Mouse (Mus musculus): ENCODE data around the gene Usp7. TPM values are rescaled to one million over a fixed set of nuclear protein-coding genes. Genes with fewer than 3 reads are reported as not detected.

Usp7 gene
- total RNA-seq, 2 experiments from 2014 or later, result 160 to 165 TPM

DNA sequence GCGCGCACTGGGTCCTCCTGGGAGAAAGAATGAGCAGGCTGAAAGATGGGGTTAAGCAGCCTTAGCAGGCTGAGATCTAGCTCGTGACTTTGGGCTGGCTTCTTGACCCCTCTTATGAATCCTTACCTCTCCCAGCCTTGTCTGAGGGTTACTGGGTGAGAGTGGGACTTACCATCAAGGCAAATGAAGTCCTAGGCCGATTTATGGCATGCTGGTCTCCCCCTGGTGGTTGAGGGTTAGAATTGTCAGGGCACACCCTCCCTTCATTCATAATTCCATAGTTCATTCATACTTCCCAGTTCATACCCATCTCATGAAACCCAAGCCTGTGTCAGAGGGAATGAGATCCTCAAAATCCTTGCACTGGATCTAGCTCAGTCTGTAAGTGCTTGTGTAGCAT is 115.3 kb downstream of the Usp7 start:
- peak; percentile 45 to 55 for DNase-seq (ENCODE audit: low spot score in 2 of 2)

DNA sequence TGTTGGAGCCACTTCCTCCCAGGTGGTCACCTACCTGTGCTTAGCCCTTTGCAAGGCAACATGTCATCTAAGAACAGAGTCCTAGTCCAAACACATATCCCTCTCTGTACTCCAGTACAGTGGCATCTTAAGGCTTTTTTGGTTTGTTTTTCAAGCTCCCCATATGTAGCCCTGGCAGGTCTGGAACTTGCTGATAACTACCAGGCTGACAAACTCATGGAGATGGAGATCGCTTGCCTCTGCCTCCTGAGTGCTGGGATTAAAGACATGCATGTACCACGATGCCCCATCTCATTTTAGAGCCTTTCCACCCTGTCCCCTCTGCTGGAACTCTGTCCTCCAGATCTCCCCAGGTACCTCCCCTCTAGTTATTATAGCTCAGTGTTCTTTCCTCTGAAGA is 115.9 kb downstream of the Usp7 start:
- no peak for DNase-seq (ENCODE audit: low spot score in 2 of 2)

DNA sequence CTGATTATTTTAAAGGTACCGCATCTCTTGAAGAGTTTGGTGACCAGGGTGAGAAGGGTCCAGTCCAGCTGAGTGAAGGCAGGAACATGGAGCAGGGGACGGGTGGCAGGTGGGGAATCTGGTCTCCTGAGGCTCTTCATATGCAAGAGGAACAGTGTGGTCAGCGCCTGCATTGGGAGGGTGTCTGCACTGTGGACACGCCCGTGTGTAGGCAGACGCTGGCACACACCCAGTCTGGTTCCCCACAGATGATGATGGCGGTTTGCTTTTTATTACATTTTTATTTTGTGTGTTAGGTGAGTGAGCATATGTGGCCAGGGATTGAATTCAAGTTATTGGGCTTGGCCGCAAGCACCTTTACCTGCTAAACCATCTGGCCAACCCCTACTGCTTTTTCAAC is 116.5 kb downstream of the Usp7 start:
- DNase-seq (ENCODE audit: low spot score in 2 of 2), result no peak

DNA sequence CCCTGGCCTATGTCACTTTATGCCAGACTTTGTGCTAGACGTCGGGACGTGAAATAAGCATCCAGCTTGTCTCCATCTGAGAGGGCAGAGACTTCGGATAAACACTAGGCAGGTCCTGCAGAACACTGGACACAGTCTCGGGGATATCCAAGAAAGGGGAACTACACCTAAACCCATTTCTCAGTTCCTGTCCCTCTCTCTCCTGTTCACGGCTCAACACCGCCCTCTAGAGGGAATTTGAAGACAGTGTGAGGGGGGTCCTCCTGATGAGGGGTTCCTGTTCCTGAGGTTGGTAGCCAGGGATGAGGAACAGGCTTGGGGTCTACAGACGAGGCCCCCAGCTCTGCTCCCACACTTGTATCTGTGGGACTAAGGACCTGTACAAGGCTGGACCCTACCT is 117.9 kb downstream of the Usp7 start:
- peak in 1 of 2 experiments; percentile 28 for DNase-seq (ENCODE audit: low spot score in 2 of 2)

DNA sequence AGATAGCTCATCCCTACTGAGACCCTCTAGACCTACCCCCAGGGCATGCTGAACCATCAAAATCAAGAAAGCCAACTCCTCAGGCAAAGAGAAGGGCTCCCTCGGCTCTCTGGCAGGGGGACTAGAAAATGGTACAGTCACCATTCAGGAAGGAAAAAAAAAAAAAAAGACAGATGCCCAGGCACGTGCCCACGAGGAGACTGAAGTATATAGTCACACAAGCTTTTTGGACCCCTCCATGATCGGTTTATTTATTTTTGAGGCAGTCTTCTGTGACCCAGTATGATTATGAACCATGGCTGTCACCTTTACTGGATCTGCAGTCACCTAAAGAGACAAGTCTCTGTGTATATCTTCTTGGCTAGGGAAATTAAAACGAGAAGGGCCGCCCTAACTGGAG is 118.8 kb downstream of the Usp7 start:
- DNase-seq (ENCODE audit: low spot score in 2 of 2), result no peak

DNA sequence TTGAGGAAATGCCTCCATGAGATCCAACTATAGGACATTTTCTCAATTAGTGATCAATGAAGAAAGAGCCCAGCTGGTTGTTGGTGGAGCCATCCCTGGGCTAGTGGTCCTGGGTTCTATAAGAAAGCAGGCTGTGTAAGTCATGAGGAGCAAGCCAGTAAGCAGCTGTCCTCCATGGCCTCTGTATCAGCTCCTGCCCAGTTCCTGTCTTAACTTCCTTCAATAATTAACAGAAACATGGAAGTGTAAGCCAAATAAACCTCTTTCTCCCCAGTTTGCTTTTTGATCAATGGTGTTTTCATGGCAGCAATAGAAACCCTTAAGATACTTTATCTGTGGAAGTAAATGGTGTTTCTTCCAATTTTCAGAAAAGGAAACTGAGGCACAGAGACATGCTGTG is 119.3 kb downstream of the Usp7 start:
- no peak for DNase-seq (ENCODE audit: low spot score in 2 of 2)

DNA sequence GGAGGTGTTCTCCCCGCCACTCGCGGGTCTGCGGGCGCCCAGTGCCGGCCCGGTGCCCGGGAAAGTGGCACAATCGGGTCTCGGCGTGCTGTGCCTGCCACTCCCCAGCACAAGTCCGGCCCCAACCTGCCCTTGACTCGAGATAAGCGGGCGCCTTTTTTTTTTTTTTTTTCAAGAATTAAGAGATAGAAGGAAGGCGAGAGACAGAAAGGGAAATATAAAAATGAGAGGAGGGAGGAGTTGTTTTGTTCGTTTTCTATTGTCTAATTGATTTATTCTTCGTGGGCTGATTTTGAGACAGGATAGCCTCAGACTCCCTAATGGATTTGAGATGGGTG is 119.8 kb downstream of the Usp7 start:
- no peak for DNase-seq (ENCODE audit: low spot score in 2 of 2)

DNA sequence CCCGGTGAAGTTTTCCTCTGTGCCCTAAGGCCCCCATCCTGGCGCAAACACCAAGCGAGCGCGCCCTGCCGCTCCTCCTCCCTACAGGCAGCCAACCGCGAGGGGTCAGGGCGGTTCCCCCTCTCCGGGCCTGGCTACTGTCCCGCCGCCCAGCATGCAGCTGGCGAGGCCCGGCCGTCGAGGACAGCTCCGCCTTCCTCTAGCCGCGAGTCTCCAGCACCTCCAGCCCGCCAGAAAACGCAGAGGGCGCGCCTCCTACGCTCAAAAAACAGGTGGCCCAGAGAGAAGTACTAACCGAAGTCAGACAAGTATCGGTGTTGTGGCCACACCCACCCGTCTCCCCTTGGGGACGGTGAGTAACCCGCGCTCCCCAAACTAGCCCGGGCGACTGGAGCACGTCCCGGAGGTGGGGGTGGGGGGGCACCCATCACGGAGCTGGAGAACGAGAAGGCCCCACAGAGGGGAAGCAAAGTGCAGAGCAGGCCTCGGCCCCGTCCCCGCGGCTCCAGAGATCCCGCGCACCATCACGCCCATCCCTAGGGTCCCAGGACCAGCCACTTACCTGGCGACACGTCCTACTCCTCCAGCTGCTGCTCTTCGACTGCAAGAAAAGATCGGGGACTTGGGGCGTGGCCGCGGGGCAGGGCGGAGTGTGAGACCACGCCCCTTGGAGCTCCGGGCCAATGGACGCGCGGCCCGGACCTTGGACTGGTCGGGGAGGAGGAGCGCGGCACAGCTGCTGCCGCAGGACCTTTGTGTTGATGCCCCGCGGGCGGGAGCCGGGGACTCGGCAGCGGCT is 120.4 kb downstream of the Usp7 start, which contains the start of gene Carhsp1:
Carhsp1 (minus strand) TSS at position 605 of the 799 bp plus-strand sequence.
- DNase-seq (ENCODE audit: low spot score in 2 of 2), result peak; percentile 68 to 75

DNA sequence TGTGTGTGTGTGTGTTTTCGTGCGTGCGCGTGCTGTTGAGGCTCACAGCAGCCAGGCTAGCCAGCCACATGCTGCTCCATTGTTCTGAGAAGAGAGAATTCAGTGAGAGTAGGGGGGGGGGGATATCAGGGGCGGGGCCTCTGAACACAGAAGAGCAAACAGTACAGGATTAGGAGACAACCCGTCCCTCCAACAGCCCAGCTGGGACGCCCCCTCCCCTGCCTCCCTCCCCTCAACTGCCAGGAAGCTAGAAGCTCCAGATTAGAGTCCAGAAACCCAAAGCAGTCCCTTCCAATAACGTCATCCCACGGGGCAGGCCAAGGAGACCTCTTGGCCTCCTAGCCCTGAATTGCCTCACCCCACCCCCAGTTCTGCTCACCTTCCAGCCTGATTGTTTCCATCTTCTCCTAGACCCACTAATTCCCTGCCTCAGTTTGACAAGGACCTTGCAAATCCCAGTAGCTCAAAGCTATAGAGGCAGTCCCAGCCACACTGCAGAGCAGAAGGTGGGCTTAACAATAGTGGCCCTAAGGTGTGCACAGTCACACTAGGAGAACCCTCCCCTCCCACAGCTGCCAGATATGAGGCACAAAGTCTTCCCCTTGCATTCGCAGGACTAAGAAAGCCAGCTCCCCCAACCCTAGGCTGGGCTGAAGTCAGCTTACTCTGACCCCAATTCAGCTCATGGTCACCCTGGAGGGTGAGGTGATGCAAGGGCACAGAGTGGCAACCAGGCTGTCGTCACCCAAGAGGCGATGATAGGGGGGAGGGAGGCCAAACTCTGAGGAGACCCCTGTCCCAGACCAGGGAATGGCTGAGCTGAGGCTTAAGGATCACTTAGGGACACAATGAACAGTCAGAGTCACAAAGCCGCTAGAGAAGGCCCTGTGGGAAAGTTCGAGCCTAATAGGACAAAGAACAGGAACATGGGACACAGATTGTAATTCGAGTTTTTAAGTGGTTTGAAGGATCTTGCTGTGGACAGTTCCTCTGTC is 121.8 kb downstream of the Usp7 start:
- no peak for DNase-seq (ENCODE audit: low spot score in 2 of 2)

DNA sequence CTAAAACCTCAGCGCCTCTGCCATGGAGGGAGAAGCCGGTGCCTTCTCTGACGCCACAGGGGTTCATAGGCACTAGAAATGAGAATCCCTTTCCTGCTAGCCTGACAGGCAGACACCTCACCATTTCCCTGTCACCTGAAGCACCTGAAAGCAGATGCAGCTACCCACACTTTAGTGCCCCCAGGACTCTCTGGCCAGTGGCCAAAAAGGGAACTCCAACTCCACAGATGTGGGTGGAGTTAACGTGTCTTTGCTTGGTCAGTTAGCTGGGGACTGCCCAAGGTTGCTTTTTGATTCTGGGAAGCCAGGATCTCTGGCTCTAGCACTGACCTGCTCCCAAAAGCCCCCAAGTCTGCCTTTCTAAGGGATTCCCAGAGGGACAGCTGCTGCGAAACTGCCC is 122.7 kb downstream of the Usp7 start:
- DNase-seq (ENCODE audit: low spot score in 2 of 2), result no peak

DNA sequence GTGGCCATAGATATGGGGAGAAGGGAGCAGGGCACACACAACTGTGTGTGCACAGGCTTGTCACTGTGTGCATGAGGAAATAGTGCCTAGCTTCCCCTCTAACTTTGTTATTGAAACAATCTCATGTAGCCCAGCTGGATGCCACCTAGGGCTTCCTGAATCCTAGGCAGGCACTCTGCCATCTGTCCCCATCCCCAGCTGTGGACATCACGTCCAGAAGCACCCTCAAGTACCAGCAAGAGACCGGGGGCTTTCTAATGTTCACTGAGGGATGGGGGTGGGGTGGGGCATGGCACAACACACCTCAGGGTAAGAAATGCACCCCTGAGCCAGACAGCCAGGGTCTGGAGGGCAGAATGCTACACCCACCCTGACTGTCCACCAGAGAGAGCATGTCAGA is 123.7 kb downstream of the Usp7 start:
- DNase-seq (ENCODE audit: low spot score in 2 of 2), result no peak

DNA sequence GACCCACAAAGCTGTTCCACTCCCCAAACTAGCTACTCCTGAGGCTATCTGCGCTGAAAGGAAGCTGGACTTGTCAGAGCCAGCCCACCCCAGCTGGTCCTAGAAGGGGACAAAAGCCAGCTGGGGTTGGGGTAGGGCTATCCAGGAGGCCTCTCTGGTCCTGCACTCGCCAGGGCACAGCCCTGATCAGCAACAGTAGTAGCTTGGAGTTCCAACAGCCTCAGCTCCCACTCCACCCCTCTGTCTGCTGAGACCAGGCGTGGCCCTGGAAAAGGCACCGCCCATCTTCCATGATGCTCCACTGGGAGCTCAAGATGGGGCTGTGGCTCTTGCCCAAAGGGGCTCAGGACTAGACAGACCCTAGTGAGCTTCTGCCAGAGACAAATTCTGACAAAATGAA is 124.3 kb downstream of the Usp7 start:
- DNase-seq (ENCODE audit: low spot score in 2 of 2), result no peak

DNA sequence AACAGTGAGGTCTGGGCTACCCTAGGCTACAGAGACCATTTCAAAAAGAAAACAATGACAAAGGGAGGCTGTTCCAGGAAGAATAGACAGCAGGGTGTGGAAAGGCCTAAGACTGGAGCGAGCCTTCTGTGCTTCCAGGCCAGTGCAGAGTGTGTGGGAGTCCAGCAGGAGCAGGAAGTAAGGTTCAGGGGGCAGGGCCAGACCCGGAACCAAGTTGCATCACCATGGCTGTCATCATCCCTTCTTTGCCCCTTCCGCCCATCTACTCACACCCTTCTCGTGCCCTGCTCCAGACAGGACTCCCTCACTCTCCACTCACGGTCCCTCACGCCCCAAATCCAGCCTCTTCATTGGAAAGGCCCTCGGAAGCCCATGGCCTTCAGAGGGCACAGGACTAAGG is 124.8 kb downstream of the Usp7 start:
- DNase-seq (ENCODE audit: low spot score in 2 of 2), result no peak

DNA sequence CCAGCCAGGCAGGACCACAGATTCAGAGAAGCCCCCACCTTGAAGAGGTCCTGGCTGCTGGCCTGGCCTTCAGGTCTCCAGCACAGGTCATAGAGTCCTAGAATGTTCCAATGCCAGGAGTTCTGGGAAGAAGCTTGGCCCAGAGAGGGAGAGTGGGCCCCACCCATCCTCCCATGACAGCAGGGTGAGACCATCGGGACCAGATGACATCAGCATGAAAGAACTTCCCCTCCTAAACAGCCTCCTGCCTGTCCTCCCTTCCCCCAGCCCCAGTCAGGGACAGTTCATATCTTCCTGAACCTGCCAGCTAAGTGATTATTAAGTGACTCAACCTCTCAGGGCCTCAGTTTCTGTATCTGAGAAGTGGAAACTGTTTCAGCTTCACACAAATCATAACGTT is 125.7 kb downstream of the Usp7 start:
- no peak for DNase-seq (ENCODE audit: low spot score in 2 of 2)

DNA sequence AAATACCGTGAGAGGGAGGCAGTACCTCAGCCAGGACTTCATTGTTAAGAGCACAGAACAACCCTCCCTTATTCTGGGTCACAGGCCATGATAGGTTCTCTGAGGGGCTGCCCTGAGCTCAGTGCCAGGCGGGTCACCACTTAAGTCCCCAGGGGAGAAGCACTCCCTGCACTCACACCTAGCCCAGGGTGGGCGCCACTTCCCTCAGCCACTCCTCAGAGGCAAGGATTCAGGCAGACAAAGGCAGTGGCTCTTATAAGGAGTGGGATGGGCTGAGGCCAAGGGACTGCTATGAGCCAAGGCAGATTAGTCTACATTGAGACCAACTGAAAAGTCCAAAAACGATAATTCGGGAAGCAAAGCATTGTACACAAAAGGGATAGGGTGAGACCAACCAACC is 126.7 kb downstream of the Usp7 start:
- no peak for DNase-seq (ENCODE audit: low spot score in 2 of 2)

DNA sequence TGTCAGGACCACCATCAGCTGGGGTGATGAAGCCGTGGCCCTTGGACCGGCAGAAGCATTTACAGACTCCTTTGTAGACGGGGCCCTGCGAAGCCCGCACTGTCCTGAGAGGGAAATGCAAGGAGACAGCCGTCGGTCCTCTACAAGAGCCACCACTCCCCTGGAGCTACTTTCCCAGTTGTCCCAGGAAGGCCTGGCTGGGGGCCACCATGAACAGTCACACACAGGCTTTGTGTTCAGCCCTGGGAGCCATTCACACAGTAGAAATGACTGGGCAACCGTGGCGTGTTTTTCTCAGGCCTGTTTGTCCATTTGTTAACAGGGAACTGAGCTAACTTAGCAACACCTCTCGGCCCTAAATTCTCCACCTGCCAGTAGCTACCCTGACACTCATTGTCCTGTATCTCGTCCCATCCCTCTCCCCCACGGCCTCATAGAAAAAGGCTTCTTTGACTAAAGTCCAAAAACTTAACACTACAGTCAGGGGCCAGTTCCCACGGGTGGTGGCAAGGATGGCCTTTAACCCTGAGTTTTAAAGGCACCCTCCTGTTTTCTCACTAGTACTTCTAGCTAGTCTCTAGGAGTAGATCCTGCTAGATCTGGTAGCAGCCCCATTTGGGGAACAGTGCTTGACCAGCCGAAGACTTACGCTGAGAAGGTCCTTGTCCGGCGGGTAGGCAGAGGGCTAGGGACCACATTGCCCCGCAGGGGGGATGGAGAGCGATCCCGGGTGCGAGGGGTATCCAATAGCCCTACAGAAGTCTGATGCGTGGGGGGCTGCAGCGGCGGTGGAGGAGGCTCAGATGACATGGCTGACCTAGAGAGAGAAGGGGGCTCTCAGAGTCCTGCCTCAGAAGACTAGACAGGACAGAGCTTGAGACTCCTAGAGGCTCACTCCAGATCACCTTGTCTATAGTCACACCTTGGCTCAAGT is 128.2 kb downstream of the Usp7 start:
- DNase-seq (ENCODE audit: low spot score in 2 of 2), result no peak

DNA sequence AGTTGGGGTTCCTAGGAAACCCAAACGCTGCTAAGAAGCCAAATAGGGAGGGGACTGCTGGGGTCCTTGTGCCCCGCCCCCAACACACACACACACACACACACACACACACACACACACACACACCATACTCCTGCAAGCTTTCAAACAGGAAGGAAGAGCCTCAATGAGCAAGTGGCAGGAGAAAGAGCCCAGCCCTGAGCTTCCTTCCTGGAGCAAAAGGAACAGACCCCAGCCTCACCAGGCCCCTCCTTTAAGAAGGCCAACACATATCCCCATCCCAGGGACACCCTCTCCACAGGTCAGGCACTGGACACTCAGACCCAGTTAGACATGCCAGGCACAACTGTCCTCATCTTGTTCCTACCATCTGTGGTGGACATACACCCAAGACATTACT is 129.1 kb downstream of the Usp7 start:
- no peak for DNase-seq (ENCODE audit: low spot score in 2 of 2)

DNA sequence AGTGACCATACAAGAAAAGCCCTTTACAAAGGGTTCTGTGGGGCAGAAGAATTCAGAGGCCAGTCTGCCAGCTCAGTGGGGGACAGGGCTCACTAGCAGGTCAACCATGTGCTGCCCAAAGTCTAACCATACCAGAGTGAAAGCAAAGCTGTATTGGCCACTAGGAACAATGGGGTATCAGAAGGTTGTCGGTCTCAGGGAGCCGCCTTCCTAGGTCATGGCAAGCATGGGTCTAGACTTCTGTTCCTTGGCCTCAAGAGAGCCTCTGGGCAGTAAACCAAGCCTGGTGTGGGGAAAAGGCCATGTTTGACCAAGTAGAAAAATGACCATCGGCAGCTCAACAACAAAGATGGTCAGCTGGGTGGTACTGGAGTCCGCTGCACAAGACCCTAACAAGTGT is 133.3 kb downstream of the Usp7 start:
- DNase-seq (ENCODE audit: low spot score in 2 of 2), result no peak

DNA sequence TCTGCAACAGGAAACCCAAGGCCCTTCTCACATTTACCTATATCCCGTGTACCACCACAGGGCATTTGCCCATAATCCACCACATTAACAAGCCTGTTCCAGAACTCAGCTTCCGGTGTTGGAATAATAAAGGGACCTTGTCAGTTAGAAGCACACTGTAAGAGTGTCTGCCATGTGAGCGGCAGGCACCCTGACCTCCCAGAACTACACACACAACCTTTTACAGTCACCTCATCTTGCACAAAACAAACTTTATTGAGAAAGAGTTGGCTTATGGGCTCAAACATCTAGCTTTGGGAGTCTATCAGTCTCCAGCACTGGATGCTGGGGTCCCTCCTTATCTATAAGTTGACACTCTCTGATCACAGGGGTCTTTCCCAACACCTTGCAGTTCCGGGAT is 133.8 kb downstream of the Usp7 start:
- no peak for DNase-seq (ENCODE audit: low spot score in 2 of 2)

DNA sequence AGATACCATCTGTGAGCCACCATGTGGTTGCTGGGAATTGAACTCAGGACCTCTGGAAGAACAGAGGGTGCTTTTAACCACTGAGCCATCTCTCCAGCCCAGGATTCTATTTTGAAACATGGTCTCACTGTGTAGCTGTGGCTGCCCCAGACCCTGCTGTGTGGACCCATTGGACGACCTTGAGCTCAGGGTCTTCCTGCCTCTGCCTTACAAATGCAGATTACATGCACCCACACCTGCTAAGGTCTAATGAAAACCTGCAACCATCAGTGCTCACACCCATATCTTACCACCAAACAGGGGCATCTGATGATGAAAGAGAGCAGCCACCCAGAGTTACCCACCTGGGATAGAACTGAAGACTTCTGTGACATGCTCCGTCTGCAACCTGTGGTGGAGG is 135.9 kb downstream of the Usp7 start:
- no peak for DNase-seq (ENCODE audit: low spot score in 2 of 2)

DNA sequence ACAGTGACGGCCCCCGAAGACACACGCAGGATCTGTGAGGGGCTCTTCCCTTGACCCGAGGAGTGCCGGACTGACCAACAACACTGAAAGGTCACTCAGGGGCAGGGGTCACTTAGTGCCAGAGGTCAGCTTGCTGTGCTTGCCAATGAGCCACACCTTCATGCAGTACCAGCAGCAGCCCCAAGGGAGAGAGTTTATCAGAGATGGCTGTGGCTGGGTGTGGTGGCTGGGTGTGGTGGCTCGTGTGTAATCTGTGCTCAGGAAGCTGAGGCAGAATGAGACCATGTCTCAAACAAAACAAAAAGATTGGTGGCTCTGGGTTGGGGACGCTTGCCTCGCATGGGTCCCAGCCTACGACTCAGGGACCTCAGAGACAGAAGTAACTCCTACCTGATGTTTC is 136.5 kb downstream of the Usp7 start:
- no peak for DNase-seq (ENCODE audit: low spot score in 2 of 2)
